Mouse (Mus musculus) forebrain, postnatal 0 days (tissue): ENCODE results near the gene Sorcs2. TPM values are rescaled to one million over a fixed set of nuclear protein-coding genes. Genes with fewer than 3 reads are reported as not detected.
A peak's percentile ranks its signal among the peaks of the same experiment; 100 is the strongest.

Experiments used
- ATAC-seq: fragments of 200-750 bp; cut with Nextera tagmentation; 2 replicates; pipeline ENCODE4 v1.8.0; 2017; ENCODE audit warnings: mild to moderate bottlenecking, moderate library complexity
- DNase-seq: peaks from one replicate; pipeline ENCODE4 v3.0.0-alpha.2; 2015
- H3K27ac ChIP-seq: fragments of 300-500 bp; sonication (generic); 2 replicates; pipeline ENCODE4 v1.5.1; 2014; ENCODE audit warnings: low read depth, mild to moderate bottlenecking, antibody characterized with exemption, low read length, moderate library complexity, mixed read lengths
- H3K27me3 ChIP-seq: fragments of 300-500 bp; sonication (generic); 2 replicates; pipeline ENCODE4 v1.6.1; 2014; ENCODE audit warnings: mild to moderate bottlenecking, low read length, mixed read lengths; ENCODE audit not compliant: insufficient read depth
- H3K36me3 ChIP-seq: fragments of 300-500 bp; sonication (generic); 2 replicates; pipeline ENCODE4 v1.6.1; 2014; ENCODE audit warnings: mild to moderate bottlenecking, moderate library complexity; ENCODE audit not compliant: insufficient read depth
- H3K4me1 ChIP-seq: fragments of 300-500 bp; sonication (generic); 2 replicates; pipeline ENCODE4 v1.6.1; 2014; ENCODE audit warnings: antibody characterized with exemption; ENCODE audit not compliant: insufficient read depth
- H3K4me2 ChIP-seq: fragments of 300-500 bp; sonication (generic); 2 replicates; pipeline ENCODE4 v1.6.1; 2014; ENCODE audit warnings: low read depth, mild to moderate bottlenecking, moderate library complexity
- H3K4me3 ChIP-seq: fragments of 300-500 bp; sonication (generic); 2 replicates; pipeline ENCODE4 v1.5.1; 2014; ENCODE audit warnings: low read depth, low read length, mixed read lengths
- H3K9ac ChIP-seq: fragments of 300-500 bp; sonication (generic); 2 replicates; pipeline ENCODE4 v1.6.1; 2014; ENCODE audit warnings: mild to moderate bottlenecking
- H3K9me3 ChIP-seq: fragments of 300-500 bp; sonication (generic); 2 replicates; pipeline ENCODE4 v1.6.1; 2016; ENCODE audit warnings: low read length
- CTCF ChIP-seq: sonication (generic); IDR thresholded peaks from 2 replicates; pipeline ENCODE4 v1.5.1; 2016; ENCODE audit warnings: antibody characterized with exemption, control low read depth, low read depth
- WGBS: fragments of 180-500 bp; shearing (Covaris S2); extraction: QIAGEN DNeasy Blood & Tissue Kit; methylation state at CpG from one replicate; pipeline ENCODE4 v1.1.7; 2014; 5-methylcytosine and 5-hydroxymethylcytosine counted together
- polyA plus RNA-seq: library from polyadenylated mRNA; unstranded; fragments of >200 nt; fragmentation: Nextera tagmentation; extraction: Ambion mirVana; gene quantifications from 2 replicates; pipeline ENCODE4 v1.2.1, GENCODE M21; 2015
- total RNA-seq: library from RNA; depleted of rRNA; stranded (reverse); fragments of >200 nt; gene quantifications from 2 replicates; pipeline ENCODE4 v1.2.3, GENCODE M21; 2014

Sorcs2 gene
- total and polyA plus RNA-seq, 2 experiments from 2014 or later = 10.0 to 29.8 TPM

GRCm38 (mm10) chr5:35985611-35986010, 412.3 kb downstream of the Sorcs2 start:
- Histone ChIP-seq H3K9me3 (no peaks in the 10 kb centered on the region), H3K4me3 (no peak overlapping the region), H3K36me3 (peaks cover 59% of the 10 kb centered on the region), H3K4me1 (no peaks in the 10 kb centered on the region), H3K27me3 (no peaks in the 10 kb centered on the region), H3K9ac (no peak overlapping the region), H3K27ac (no peak overlapping the region), H3K4me2 (no peak overlapping the region)
- WGBS = 46% methylated on average over 8 of the region's 8 CpGs
- peak; percentile 38 for DNase-seq
- ATAC-seq = peak; percentile 54
- no peak for TF ChIP-seq CTCF

DNA sequence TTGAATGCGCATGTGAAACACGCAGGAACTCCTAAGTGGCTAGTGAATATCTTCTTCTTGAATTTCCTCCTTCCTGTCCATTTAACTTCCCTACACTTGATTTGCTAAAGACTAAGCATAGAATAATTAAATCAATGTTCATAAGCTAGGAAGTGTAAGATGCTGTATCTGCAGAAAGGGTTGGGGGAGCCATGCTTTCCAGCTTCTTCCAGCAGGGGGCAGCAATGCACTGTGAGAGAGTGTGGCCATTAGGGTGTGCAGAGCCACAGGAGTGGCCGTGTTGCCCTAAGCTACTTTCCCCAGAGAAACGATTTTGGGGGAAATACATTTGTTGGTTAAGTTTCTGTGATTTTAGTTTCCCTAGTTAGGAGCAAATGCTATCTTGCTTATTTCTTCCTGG, 416.0 kb downstream of the Sorcs2 start:
- WGBS = 39% methylated on average over 4 of the region's 4 CpGs
- Histone ChIP-seq H3K4me3 (no peak overlapping the region), H3K27me3 (no peaks in the 10 kb centered on the region), H3K4me1 (no peaks in the 10 kb centered on the region), H3K9ac (no peak overlapping the region), H3K9me3 (no peaks in the 10 kb centered on the region), H3K27ac (no peak overlapping the region), H3K36me3 (peaks cover 42% of the 10 kb centered on the region), H3K4me2 (no peak overlapping the region)
- peak; percentile 91 for DNase-seq
- peak; percentile 98 for TF ChIP-seq CTCF
- peak; percentile 84 for ATAC-seq

- no peak for ATAC-seq
- Histone ChIP-seq H3K4me3 (no peak overlapping the region), H3K27me3 (no peaks in the 10 kb centered on the region), H3K9me3 (no peaks in the 10 kb centered on the region), H3K4me1 (no peaks in the 10 kb centered on the region), H3K27ac (no peak overlapping the region), H3K36me3 (peaks cover 42% of the 10 kb centered on the region), H3K9ac (no peak overlapping the region), H3K4me2 (no peak overlapping the region)
- no peak for TF ChIP-seq CTCF
- DNase-seq = no peak
- WGBS = 75% methylated on average over 5 of the region's 5 CpGs
These were observed 416.6 kb downstream of the Sorcs2 start for GRCm38 (mm10) chr5:35981341-35981740.

GRCm38 (mm10) chr5:35980542-35980941, 417.4 kb downstream of the Sorcs2 start:
- DNase-seq (no peak), ATAC-seq (no peak)
- Histone ChIP-seq H3K27me3 (no peaks in the 10 kb centered on the region), H3K36me3 (peaks cover 43% of the 10 kb centered on the region), H3K4me1 (no peaks in the 10 kb centered on the region), H3K27ac (no peak overlapping the region), H3K9ac (no peak overlapping the region), H3K9me3 (no peaks in the 10 kb centered on the region), H3K4me2 (no peak overlapping the region), H3K4me3 (no peak overlapping the region)
- 79% methylated on average over 5 of the region's 5 CpGs for WGBS
- no peak for TF ChIP-seq CTCF

GRCm38 (mm10) chr5:35975681-35976080, 422.3 kb downstream of the Sorcs2 start:
- WGBS = 12% methylated on average over 5 of the region's 5 CpGs
- ATAC-seq (peak; percentile 75), DNase-seq (peak; percentile 82)
- no peak overlapping the region for H3K4me2 ChIP-seq
- no peak overlapping the region for H3K27ac ChIP-seq
- H3K4me3 ChIP-seq = no peak overlapping the region
- TF ChIP-seq CTCF = peak; percentile 89
- no peaks in the 10 kb centered on the region for H3K9me3 ChIP-seq
- no peaks in the 10 kb centered on the region for H3K27me3 ChIP-seq
- no peaks in the 10 kb centered on the region for H3K4me1 ChIP-seq
- no peak overlapping the region for H3K9ac ChIP-seq
- H3K36me3 ChIP-seq = peaks cover 45% of the 10 kb centered on the region

DNA sequence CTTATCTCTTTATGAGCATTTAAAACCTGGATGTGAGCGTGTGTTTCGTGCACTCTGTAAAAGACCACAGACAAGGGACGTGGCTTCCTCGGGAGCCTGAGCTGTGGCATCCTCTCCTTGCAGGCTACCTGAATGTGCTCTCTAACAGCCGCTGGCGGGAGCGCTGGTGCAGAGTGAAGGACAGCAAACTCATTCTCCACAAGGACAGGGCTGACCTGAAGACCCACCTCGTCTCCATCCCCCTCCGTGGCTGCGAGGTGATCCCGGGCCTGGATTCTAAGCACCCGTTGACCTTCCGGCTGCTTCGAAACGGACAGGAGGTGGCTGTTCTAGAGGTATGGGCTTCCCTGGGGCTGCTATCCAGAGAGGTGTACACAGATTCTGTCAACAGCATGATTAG, 423.7 kb downstream of the Sorcs2 start:
- no peak overlapping the region for H3K27ac ChIP-seq
- ATAC-seq (no peak), DNase-seq (no peak)
- H3K36me3 ChIP-seq = peaks cover 54% of the 10 kb centered on the region
- no peaks in the 10 kb centered on the region for H3K4me1 ChIP-seq
- no peak overlapping the region for H3K4me2 ChIP-seq
- WGBS = 86% methylated on average over 15 of the region's 15 CpGs
- no peak overlapping the region for H3K4me3 ChIP-seq
- H3K27me3 ChIP-seq = no peaks in the 10 kb centered on the region
- TF ChIP-seq CTCF = no peak
- no peaks in the 10 kb centered on the region for H3K9me3 ChIP-seq
- H3K9ac ChIP-seq = no peak overlapping the region

DNA sequence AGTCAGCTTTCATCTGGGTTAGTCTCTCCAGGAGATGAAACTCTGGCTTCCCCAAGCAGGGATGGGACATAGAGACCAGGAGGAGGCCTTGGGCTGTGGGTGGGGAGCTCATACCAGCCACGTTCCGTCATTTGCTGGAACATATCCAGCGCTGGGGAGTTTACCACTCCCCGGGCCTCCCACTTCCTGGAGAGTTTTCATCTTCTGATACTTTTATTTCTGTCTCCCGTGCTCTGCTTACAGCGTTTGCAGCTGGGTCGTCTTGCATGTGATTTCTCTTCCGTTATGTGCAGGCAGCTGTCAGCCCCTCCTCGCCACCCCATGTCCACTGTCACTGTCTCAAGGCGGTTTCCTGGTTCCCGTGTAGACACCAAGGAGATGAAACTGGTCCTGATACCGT, 424.1 kb downstream of the Sorcs2 start:
- H3K27ac ChIP-seq = no peak overlapping the region
- no peaks in the 10 kb centered on the region for H3K27me3 ChIP-seq
- DNase-seq (no peak), ATAC-seq (no peak)
- no peak overlapping the region for H3K9ac ChIP-seq
- no peaks in the 10 kb centered on the region for H3K4me1 ChIP-seq
- no peak overlapping the region for H3K4me2 ChIP-seq
- 71% methylated on average over 12 of the region's 12 CpGs for WGBS
- no peaks in the 10 kb centered on the region for H3K9me3 ChIP-seq
- no peak for TF ChIP-seq CTCF
- peaks cover 54% of the 10 kb centered on the region for H3K36me3 ChIP-seq
- H3K4me3 ChIP-seq = no peak overlapping the region

- no peak for TF ChIP-seq CTCF
- Histone ChIP-seq H3K9ac (no peak overlapping the region), H3K9me3 (no peaks in the 10 kb centered on the region), H3K4me1 (no peaks in the 10 kb centered on the region), H3K4me3 (no peak overlapping the region), H3K27ac (no peak overlapping the region), H3K27me3 (no peaks in the 10 kb centered on the region), H3K36me3 (peaks cover 58% of the 10 kb centered on the region), H3K4me2 (no peak overlapping the region)
- DNase-seq (no peak), ATAC-seq (no peak)
- WGBS = 86% methylated on average over 7 of the region's 7 CpGs
These were observed 425.2 kb downstream of the Sorcs2 start for GRCm38 (mm10) chr5:35972739-35973138.
